Mouse (Mus musculus): ENCODE data around the gene Jade2. TPM values are rescaled to one million over a fixed set of nuclear protein-coding genes. Genes with fewer than 3 reads are reported as not detected.
"Not testable (repeated sequence)": the region's sequence is repeated elsewhere in the genome, so short reads cannot be mapped to it uniquely, and the experiment has no call there.

Jade2 gene
- polyA plus RNA-seq, 1 experiment: 2.9 TPM

DNA sequence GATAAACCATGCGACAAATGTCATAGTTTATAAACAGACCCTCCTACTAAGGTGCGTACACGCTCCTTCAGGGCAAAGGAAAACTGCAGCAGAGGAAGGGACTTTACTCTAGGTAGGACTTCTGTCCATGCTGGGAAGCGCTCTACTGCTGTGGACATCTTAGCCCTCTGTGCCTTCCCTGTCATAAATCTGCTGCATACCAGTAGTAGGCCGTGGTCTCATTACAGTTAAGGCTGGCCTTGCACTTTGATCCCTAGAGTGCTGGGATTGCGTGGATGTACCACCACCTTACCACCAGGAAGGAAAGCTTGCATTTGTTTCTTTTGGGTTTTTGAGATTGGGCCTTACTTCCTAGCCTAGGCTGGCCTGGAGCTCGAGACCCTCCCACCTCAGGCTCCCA lies 66.8 kb downstream of the Jade2 start:
- Histone ChIP-seq H3K27ac (ENCODE audit: control insufficient read depth, insufficient read depth, low read depth, low read length) (no peak overlapping the region), H3K4me1 (ENCODE audit: control insufficient read depth, insufficient read depth, low read length) (no peaks in the 10 kb centered on the region), H3K36me3 (ENCODE audit: control insufficient read depth, insufficient read depth, low read length) (peaks cover 2% of the 10 kb centered on the region), H3K4me3 (ENCODE audit: control insufficient read depth, low read depth, low read length) (no peak overlapping the region), H3K27me3 (ENCODE audit: control insufficient read depth, insufficient read depth, low read length) (no peaks in the 10 kb centered on the region)
- TF ChIP-seq CTCF (IDR thresholded peaks at IDR 0.05; ENCODE audit: control insufficient read depth, insufficient read depth, insufficient replicate concordance, low read depth, low read length) (no peak), POLR2A (IDR thresholded peaks at IDR 0.05; ENCODE audit: control insufficient read depth, low read depth, low read length) (no peak)

DNA sequence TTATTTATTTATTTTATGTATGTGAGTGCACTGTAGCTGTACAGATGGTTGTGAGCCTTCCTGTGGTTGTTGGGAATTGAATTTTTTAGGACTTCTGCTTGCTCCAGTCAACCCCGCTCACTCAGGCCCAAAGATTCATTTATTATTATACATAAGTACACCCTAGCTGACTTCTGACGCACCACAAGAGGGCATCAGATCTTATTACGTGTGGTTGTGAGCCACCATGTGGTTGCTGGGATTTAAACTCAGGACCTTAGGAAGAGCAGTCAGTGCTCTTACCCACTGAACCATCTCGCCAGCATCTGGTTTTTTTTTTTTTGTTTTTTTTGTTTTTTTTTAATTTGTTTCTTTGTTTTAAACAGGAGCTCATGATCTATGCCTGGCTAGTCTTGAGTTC lies 67.7 kb downstream of the Jade2 start:
- H3K4me1 ChIP-seq (ENCODE audit: control insufficient read depth, insufficient read depth, low read length); H3K27ac ChIP-seq (ENCODE audit: control insufficient read depth, insufficient read depth, low read depth, low read length); H3K36me3 ChIP-seq (ENCODE audit: control insufficient read depth, insufficient read depth, low read length); H3K27me3 ChIP-seq (ENCODE audit: control insufficient read depth, insufficient read depth, low read length); H3K4me3 ChIP-seq (ENCODE audit: control insufficient read depth, low read depth, low read length): not testable (repeated sequence)

DNA sequence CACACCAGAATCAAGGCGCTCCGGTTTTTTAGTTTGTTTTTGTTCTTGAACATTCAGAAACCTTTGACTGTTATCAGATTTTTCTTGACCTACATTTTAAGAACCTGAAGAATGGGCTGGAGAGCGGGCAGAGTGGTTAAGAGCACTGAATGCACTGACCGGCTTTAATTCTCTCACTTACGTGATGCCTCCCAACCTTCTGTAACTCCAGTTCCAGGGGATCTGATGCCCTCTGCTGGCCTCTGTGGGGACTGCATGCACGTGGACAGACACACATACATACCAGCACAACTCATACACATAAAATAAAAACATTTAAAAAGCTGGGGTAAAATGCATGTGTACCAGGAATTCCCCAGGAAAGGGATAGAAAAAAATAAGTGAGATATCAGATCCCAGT lies 71.5 kb downstream of the Jade2 start:
- Histone ChIP-seq H3K27me3 (ENCODE audit: control insufficient read depth, insufficient read depth, low read length) (no peaks in the 10 kb centered on the region), H3K27ac (ENCODE audit: control insufficient read depth, insufficient read depth, low read depth, low read length) (no peak overlapping the region), H3K4me1 (ENCODE audit: control insufficient read depth, insufficient read depth, low read length) (no peaks in the 10 kb centered on the region), H3K36me3 (ENCODE audit: control insufficient read depth, insufficient read depth, low read length) (peaks cover 2% of the 10 kb centered on the region), H3K4me3 (ENCODE audit: control insufficient read depth, low read depth, low read length) (no peak overlapping the region)
- TF ChIP-seq POLR2A (IDR thresholded peaks at IDR 0.05; ENCODE audit: control insufficient read depth, low read depth, low read length) (no peak), CTCF (IDR thresholded peaks at IDR 0.05; ENCODE audit: control insufficient read depth, insufficient read depth, insufficient replicate concordance, low read depth, low read length) (peak; percentile 62; the same call in 1 of the 2 replicates)

DNA sequence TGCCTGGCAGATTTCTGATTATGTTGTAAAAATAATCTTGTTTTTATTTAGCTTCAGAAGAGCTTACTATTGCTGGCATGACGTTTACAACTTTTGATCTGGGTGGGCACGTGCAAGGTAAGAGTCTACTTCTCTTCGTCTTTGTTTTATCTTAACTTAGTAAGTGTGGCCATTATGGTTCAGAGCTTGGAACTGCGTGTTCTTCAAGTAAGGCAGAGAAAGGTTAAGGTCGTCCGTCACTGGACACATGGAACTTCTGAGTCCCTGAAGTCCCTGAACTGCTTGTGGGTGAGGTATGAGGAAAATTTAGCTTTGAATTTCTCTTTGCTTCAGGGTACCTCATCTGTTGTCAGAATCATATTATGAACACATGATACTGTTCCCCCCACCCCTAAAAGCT lies 74.7 kb downstream of the Jade2 start:
- no peak overlapping the region for H3K27ac ChIP-seq (ENCODE audit: control insufficient read depth, insufficient read depth, low read depth, low read length)
- H3K27me3 ChIP-seq (ENCODE audit: control insufficient read depth, insufficient read depth, low read length): no peaks in the 10 kb centered on the region
- H3K4me1 ChIP-seq (ENCODE audit: control insufficient read depth, insufficient read depth, low read length): no peaks in the 10 kb centered on the region
- TF ChIP-seq POLR2A (IDR thresholded peaks at IDR 0.05; ENCODE audit: control insufficient read depth, low read depth, low read length): no peak
- TF ChIP-seq CTCF (IDR thresholded peaks at IDR 0.05; ENCODE audit: control insufficient read depth, insufficient read depth, insufficient replicate concordance, low read depth, low read length): no peak
- no peak overlapping the region for H3K4me3 ChIP-seq (ENCODE audit: control insufficient read depth, low read depth, low read length)
- H3K36me3 ChIP-seq (ENCODE audit: control insufficient read depth, insufficient read depth, low read length): peaks cover 3% of the 10 kb centered on the region

DNA sequence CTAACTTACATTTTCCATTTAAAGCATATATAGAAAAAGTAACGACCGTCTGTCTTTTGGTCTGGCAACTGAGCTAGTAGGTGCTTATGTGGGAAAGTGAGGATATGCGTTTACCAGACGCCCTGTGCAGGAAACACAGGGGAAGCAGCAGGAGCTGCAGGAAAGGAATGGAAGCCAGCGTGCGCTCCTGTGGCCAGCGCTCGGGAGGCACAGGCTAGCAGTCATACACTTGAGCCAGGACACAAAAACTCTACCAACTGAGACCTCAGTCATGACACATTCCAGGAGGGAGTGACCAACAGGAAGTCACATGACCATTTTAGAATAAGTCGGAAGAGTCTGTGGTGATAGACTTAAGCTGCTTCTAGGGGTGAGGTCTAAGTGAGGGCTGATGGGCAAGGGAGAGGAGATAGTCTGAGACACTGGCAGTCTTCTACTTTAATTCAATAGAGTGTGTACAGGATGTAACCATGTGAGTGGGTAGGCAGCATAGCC lies 76.6 kb downstream of the Jade2 start:
- Histone ChIP-seq H3K4me1 (ENCODE audit: control insufficient read depth, insufficient read depth, low read length) (no peaks in the 10 kb centered on the region), H3K4me3 (ENCODE audit: control insufficient read depth, low read depth, low read length) (no peak overlapping the region), H3K27ac (ENCODE audit: control insufficient read depth, insufficient read depth, low read depth, low read length) (no peak overlapping the region), H3K27me3 (ENCODE audit: control insufficient read depth, insufficient read depth, low read length) (no peaks in the 10 kb centered on the region), H3K36me3 (ENCODE audit: control insufficient read depth, insufficient read depth, low read length) (peaks cover 2% of the 10 kb centered on the region)
- TF ChIP-seq CTCF (IDR thresholded peaks at IDR 0.05; ENCODE audit: control insufficient read depth, insufficient read depth, insufficient replicate concordance, low read depth, low read length) (no peak), POLR2A (IDR thresholded peaks at IDR 0.05; ENCODE audit: control insufficient read depth, low read depth, low read length) (no peak)

DNA sequence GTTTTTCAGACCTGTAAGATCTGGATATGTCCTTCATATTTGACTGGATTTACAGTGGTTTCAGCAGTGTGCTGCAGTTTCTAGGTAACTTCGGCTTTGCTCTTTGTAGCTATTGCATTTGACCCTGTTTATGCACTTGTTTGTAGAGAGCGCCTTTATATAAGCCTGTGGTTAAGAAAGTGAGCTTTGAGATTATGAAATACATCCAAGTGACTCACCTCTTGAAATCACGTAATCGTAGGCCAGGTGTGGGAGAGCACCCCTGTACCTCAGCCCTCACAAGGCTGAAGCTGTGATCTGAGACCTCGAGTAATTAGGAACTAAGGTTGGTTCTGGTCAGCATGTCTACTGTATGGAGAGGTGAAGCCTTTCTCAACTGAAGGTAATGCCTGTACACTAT lies 80.0 kb downstream of the Jade2 start:
- Histone ChIP-seq H3K4me3 (ENCODE audit: control insufficient read depth, low read depth, low read length) (no peak overlapping the region), H3K36me3 (ENCODE audit: control insufficient read depth, insufficient read depth, low read length) (peaks cover 2% of the 10 kb centered on the region), H3K4me1 (ENCODE audit: control insufficient read depth, insufficient read depth, low read length) (no peaks in the 10 kb centered on the region), H3K27me3 (ENCODE audit: control insufficient read depth, insufficient read depth, low read length) (no peaks in the 10 kb centered on the region), H3K27ac (ENCODE audit: control insufficient read depth, insufficient read depth, low read depth, low read length) (no peak overlapping the region)
- TF ChIP-seq CTCF (IDR thresholded peaks at IDR 0.05; ENCODE audit: control insufficient read depth, insufficient read depth, insufficient replicate concordance, low read depth, low read length) (no peak), POLR2A (IDR thresholded peaks at IDR 0.05; ENCODE audit: control insufficient read depth, low read depth, low read length) (no peak)

DNA sequence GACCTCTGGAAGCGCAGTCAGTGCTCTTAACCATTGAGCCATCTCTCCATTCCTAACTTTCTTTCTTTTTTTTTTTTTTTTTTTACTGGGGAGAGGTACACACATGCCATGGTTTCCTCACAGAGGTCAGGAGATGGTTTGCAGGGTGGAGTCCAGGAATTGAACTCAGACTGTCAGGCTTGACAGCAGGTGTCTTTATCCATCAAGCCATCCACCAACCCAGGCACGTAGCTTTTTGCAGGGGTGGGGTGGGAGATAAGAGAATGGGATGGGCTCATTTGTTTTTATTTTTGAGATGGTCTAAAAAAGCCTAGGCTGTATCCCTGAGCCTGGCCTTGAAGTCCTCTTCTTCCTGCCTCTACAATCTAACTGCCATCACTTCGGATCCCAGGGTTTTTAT lies 81.9 kb downstream of the Jade2 start:
- H3K4me1 ChIP-seq (ENCODE audit: control insufficient read depth, insufficient read depth, low read length): no peaks in the 10 kb centered on the region
- no peak overlapping the region for H3K4me3 ChIP-seq (ENCODE audit: control insufficient read depth, low read depth, low read length)
- peaks cover 2% of the 10 kb centered on the region for H3K36me3 ChIP-seq (ENCODE audit: control insufficient read depth, insufficient read depth, low read length)
- no peak overlapping the region for H3K27ac ChIP-seq (ENCODE audit: control insufficient read depth, insufficient read depth, low read depth, low read length)
- no peaks in the 10 kb centered on the region for H3K27me3 ChIP-seq (ENCODE audit: control insufficient read depth, insufficient read depth, low read length)
- TF ChIP-seq POLR2A (IDR thresholded peaks at IDR 0.05; ENCODE audit: control insufficient read depth, low read depth, low read length) (no peak), CTCF (IDR thresholded peaks at IDR 0.05; ENCODE audit: control insufficient read depth, insufficient read depth, insufficient replicate concordance, low read depth, low read length) (no peak)

DNA sequence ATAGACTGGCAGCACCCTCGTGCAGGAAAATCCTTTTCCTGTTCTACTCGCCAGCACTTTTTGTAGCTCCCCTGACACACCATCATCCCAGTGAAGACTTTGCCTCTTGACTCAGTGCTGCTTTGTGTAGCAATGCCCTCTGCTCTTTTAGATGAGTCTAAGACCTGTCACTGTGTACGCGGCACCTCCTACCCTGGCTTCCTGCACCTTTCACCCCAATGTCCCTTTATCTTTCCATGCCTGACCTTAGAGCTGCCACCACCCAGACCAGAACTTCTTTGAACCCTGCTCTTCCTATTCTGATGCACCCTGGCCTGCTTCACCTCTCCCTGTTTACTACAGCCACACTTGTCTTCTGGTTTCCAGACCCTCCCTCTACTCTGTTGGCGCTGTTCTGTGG lies 89.2 kb downstream of the Jade2 start:
- H3K36me3 ChIP-seq (ENCODE audit: control insufficient read depth, insufficient read depth, low read length): no peaks in the 10 kb centered on the region
- H3K27ac ChIP-seq (ENCODE audit: control insufficient read depth, insufficient read depth, low read depth, low read length): peak overlapping the region; percentile 6; the same call in 1 of the 2 replicates
- H3K4me3 ChIP-seq (ENCODE audit: control insufficient read depth, low read depth, low read length): no peak overlapping the region
- H3K4me1 ChIP-seq (ENCODE audit: control insufficient read depth, insufficient read depth, low read length): no peaks in the 10 kb centered on the region
- TF ChIP-seq CTCF (IDR thresholded peaks at IDR 0.05; ENCODE audit: control insufficient read depth, insufficient read depth, insufficient replicate concordance, low read depth, low read length) (no peak), POLR2A (IDR thresholded peaks at IDR 0.05; ENCODE audit: control insufficient read depth, low read depth, low read length) (no peak)
- H3K27me3 ChIP-seq (ENCODE audit: control insufficient read depth, insufficient read depth, low read length): no peaks in the 10 kb centered on the region

Measured in testis, adult 2 months (tissue).